Mouse (Mus musculus) lung, postnatal 0 days (tissue): ENCODE data around the gene Adora2a. TPM values are rescaled to one million over a fixed set of nuclear protein-coding genes. Genes with fewer than 3 reads are reported as not detected.
A peak's percentile ranks its signal among the peaks of the same experiment; 100 is the strongest.

Experiments
- ATAC-seq: fragments of 200-750 bp; cut with Nextera tagmentation; 2 replicates; pipeline ENCODE4 v1.8.0; 2017; ENCODE audit warnings: moderate library complexity
- DNase-seq: peaks from one replicate; pipeline ENCODE4 v3.0.0-alpha.2; 2016; ENCODE audit warnings: low spot score
- H3K27ac ChIP-seq: fragments of 300-500 bp; sonication (generic); 2 replicates; pipeline ENCODE4 v1.5.1; 2014; ENCODE audit warnings: antibody characterized with exemption, mild to moderate bottlenecking, low read length, mixed read lengths
- H3K27me3 ChIP-seq: fragments of 300-500 bp; sonication (generic); replicated peaks from 2 replicates; pipeline ENCODE4 v1.6.1; 2014; ENCODE audit warnings: low read length, mixed read lengths; ENCODE audit not compliant: insufficient read depth
- H3K36me3 ChIP-seq: fragments of 300-500 bp; sonication (generic); 2 replicates; pipeline ENCODE4 v1.6.1; 2014; ENCODE audit warnings: low read length, mixed read lengths; ENCODE audit not compliant: insufficient read depth
- H3K4me1 ChIP-seq: fragments of 300-500 bp; sonication (generic); 2 replicates; pipeline ENCODE4 v1.6.1; 2014; ENCODE audit warnings: antibody characterized with exemption, low read depth, low read length, mixed read lengths; ENCODE audit not compliant: insufficient read depth
- H3K4me2 ChIP-seq: fragments of 300-500 bp; sonication (generic); replicated peaks from 2 replicates; pipeline ENCODE4 v1.6.1; 2014; ENCODE audit warnings: low read depth, mild to moderate bottlenecking, low read length, moderate library complexity, mixed read lengths
- H3K4me3 ChIP-seq: fragments of 300-500 bp; sonication (generic); 2 replicates; pipeline ENCODE4 v1.5.1; 2014; ENCODE audit warnings: low read depth, low read length
- H3K9ac ChIP-seq: fragments of 300-500 bp; sonication (generic); replicated peaks from 2 replicates; pipeline ENCODE4 v1.6.1; 2014; ENCODE audit warnings: low read depth, mild to moderate bottlenecking
- H3K9me3 ChIP-seq: fragments of 300-500 bp; sonication (generic); 2 replicates; pipeline ENCODE4 v1.6.1; 2016; ENCODE audit warnings: low read length, mixed read lengths
- CTCF ChIP-seq: IDR thresholded peaks from 2 replicates; pipeline ENCODE4 v1.5.1; 2016; ENCODE audit warnings: antibody characterized with exemption, mild to moderate bottlenecking
- EP300 ChIP-seq: IDR thresholded peaks from 2 replicates; pipeline ENCODE4 v1.6.1; 2016; ENCODE audit warnings: antibody characterized with exemption, mild to moderate bottlenecking, control low read depth
- WGBS: fragments of 180-500 bp; shearing (Covaris S2); extraction: QIAGEN DNeasy Blood & Tissue Kit; methylation state at CpG from one replicate; pipeline ENCODE4 v1.1.7; 2014; 5-methylcytosine and 5-hydroxymethylcytosine counted together
- polyA plus RNA-seq: library from polyadenylated mRNA; unstranded; fragments of >200 nt; fragmentation: Nextera tagmentation; extraction: Ambion mirVana; gene quantifications from 2 replicates; pipeline ENCODE4 v1.2.1, GENCODE M21; 2015

Gene Adora2a
- polyA plus RNA-seq, 1 experiment from 2014 or later = 4.3 TPM

DNA sequence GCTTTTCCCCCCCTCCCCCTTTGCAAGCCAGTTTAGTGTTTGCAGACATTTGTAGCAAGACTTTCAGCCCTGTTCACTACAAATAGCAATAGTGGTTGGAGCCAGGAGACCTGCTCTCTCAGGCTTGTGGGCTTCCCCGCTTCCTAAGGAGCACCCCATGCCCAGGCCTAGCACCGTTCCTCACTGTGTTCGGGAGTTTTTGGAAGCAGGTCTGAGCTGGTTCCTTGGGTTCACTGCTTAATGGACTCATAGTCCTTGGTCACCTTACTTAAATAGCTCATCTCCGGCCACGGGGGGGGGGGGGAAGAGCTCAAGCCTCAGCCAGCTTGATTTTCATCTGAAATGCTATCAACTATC is 12.7 kb upstream of the Adora2a start:
- ATAC-seq (no peak), DNase-seq (no peak)
- Histone ChIP-seq H3K9me3 (no peaks in the 10 kb centered on the region), H3K4me2 (no peak overlapping the region), H3K27me3 (no peaks in the 10 kb centered on the region), H3K27ac (no peak overlapping the region), H3K4me3 (no peak overlapping the region), H3K36me3 (peaks cover 28% of the 10 kb centered on the region), H3K4me1 (no peaks in the 10 kb centered on the region), H3K9ac (no peak overlapping the region)
- no peak for TF ChIP-seq CTCF
- no peak for TF ChIP-seq EP300
- WGBS = 76% methylated on average over 5 of the region's 5 CpGs

DNA sequence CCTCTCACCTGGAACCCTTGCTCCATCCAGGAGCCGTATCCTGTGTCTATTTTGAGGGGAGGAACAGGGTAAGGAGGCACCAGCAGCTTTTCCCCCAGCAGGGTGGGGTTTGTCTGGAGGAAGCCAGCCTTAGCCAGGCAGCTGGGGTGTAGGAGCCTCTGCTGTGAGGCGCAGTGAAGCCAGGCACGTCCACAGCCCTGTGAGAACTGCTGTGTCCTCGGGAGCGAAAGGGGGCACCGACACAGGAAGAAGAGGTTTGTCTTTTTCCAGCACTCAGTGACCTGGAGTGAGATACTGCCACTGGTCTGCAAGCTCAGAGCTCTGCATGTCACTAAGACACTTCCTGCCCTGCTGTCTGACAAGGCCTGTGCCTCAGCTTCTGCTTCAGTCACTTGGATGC is 12.3 kb upstream of the Adora2a start:
- Histone ChIP-seq H3K27ac (no peak overlapping the region), H3K9me3 (no peaks in the 10 kb centered on the region), H3K4me2 (no peak overlapping the region), H3K4me3 (no peak overlapping the region), H3K27me3 (no peaks in the 10 kb centered on the region), H3K9ac (no peak overlapping the region), H3K36me3 (peaks cover 29% of the 10 kb centered on the region), H3K4me1 (no peaks in the 10 kb centered on the region)
- DNase-seq = no peak
- TF ChIP-seq EP300 (no peak), CTCF (no peak)
- no peak for ATAC-seq
- 74% methylated on average over 6 of the region's 6 CpGs for WGBS

DNA sequence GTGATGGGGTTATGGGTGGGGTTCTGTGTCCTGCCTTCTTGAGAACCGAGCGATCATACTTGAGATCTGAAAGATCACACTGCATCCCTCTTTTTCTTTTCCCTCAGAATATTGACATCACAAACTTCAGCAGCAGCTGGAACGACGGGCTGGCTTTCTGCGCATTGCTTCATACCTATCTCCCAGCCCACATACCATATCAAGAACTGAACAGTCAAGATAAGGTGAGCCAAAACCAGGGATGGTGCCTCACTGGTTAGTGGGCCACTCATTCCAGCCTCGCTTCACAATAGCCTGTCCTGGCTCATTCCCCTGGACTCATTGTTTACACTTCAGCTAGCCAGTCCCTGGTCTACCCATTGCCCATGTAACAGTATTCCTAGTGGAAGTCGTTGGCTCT is 9.5 kb upstream of the Adora2a start:
- Histone ChIP-seq H3K9ac (no peak overlapping the region), H3K27me3 (no peaks in the 10 kb centered on the region)
- DNase-seq = no peak

GRCm38 (mm10) chr10:75312361-75312760 is 4.3 kb upstream of the Adora2a start:
- Histone ChIP-seq H3K4me1 (0 out of 2 replicates have a peak, but pooled peaks cover 6% of the 10 kb centered on the region), H3K27ac (no peak overlapping the region), H3K27me3 (no peaks in the 10 kb centered on the region), H3K4me3 (no peak overlapping the region), H3K36me3 (peaks cover 29% of the 10 kb centered on the region), H3K4me2 (no peak overlapping the region), H3K9ac (no peak overlapping the region), H3K9me3 (no peaks in the 10 kb centered on the region)
- DNase-seq (no peak), ATAC-seq (no peak)
- WGBS = 77% methylated on average over 7 of the region's 7 CpGs
- TF ChIP-seq CTCF = no peak
- no peak for TF ChIP-seq EP300

More for the DNA sequence above, 9.5 kb upstream of the Adora2a start:
- Histone ChIP-seq H3K4me1 (no peaks in the 10 kb centered on the region), H3K4me3 (no peak overlapping the region), H3K9me3 (no peaks in the 10 kb centered on the region), H3K27ac (no peak overlapping the region), H3K36me3 (peaks cover 33% of the 10 kb centered on the region), H3K4me2 (no peak overlapping the region)
- 95% methylated on average over 7 of the region's 7 CpGs for WGBS
- no peak for TF ChIP-seq CTCF
- TF ChIP-seq EP300 = no peak
- no peak for ATAC-seq

DNA sequence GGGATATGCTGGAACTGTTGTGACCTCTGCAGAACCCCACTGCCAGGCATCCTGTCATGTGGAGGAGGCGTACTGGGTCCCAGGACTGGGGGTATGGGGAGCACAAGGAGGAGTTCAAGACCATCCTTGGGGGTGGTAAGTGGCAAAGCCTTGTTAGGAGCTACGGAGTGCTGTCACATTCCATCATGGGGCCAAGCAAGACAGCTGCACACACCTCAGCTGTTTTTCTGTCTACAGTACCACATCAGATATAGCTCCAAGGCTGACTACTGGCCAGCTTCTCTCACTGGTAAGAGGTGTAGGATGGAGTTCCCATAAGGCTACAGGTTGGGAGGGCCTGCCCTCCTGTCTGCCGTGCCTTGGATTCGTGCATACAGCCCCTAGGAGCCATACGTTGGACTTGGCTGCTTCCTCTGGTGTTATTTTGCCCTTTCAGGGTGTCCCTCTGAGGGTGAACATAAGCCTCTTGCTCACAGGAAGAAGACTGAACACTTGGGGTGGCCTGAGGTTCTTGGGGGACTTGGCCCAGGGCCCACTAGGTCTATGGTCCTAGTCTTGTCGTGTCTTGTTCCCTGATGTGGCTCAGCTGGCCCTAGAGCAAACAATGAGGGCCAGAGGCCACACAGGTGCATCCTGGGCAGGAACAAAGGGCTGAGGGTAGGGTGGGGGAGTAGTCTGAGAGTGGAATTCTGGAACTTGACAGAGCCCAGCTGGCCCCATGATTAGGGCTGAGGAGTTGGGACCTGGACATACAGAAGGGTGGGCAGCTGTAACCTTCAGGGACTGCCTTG is 2.3 kb upstream of the Adora2a start:
- H3K4me1 ChIP-seq = peaks cover 6% of the 10 kb centered on the region; the same call in 1 of the 2 replicates
- 42% methylated on average over 6 of the region's 6 CpGs for WGBS
- no peak overlapping the region for H3K4me2 ChIP-seq
- no peak for TF ChIP-seq EP300
- TF ChIP-seq CTCF = no peak
- no peaks in the 10 kb centered on the region for H3K27me3 ChIP-seq
- DNase-seq (no peak), ATAC-seq (peak; percentile 21)
- peaks cover 12% of the 10 kb centered on the region; the same call in 1 of the 2 replicates for H3K36me3 ChIP-seq
- no peak overlapping the region for H3K9ac ChIP-seq
- no peak overlapping the region for H3K4me3 ChIP-seq
- H3K9me3 ChIP-seq = no peaks in the 10 kb centered on the region
- H3K27ac ChIP-seq = no peak overlapping the region

DNA sequence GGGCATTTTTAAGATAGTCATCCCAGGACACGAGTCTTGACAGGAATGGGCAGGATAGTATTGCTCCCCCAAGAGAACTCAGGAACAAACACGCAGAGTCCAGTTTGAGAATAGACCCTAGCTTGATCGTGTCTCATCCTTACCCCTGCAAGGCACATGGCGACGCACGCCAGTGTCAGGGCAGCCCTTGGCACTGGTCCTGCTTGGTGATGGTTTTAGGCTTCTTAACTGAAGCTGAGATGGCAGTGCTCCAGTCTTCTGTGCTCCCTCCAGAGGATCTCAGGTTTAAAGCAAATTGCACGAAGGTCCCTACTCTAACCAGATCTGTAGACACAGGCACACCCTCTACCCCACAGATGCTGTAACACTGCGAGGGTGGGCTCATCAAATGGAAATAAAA is 921 bp upstream of the Adora2a start:
- no peaks in the 10 kb centered on the region for H3K36me3 ChIP-seq
- H3K27ac ChIP-seq = no peak overlapping the region
- peaks cover 6% of the 10 kb centered on the region; the same call in 1 of the 2 replicates for H3K4me1 ChIP-seq
- TF ChIP-seq EP300 = no peak
- TF ChIP-seq CTCF = no peak
- no peak for DNase-seq
- H3K9me3 ChIP-seq = no peaks in the 10 kb centered on the region
- 70% methylated on average over 8 of the region's 8 CpGs for WGBS
- no peak overlapping the region for H3K4me2 ChIP-seq
- no peak for ATAC-seq
- H3K9ac ChIP-seq = no peak overlapping the region
- no peaks in the 10 kb centered on the region for H3K27me3 ChIP-seq
- H3K4me3 ChIP-seq = no peak overlapping the region
